Mouse (Mus musculus) lung, embryonic 14.5 days (tissue): ENCODE results near the gene Cpox. TPM values are rescaled to one million over a fixed set of nuclear protein-coding genes. Genes with fewer than 3 reads are reported as not detected.

Experiments
- ATAC-seq: fragments of 200-750 bp; cut with Nextera tagmentation; 2 replicates; pipeline ENCODE4 v1.8.0; 2017; ENCODE audit warnings: mild to moderate bottlenecking, moderate TSS enrichment, moderate library complexity; ENCODE audit not compliant: insufficient read depth
- DNase-seq: peaks from one replicate; pipeline ENCODE4 v3.0.0-alpha.2; 2015
- H3K27ac ChIP-seq: fragments of 300-500 bp; sonication (generic); 2 replicates; pipeline ENCODE4 v1.5.1; 2014; ENCODE audit warnings: low read depth, mild to moderate bottlenecking, moderate library complexity
- H3K27me3 ChIP-seq: fragments of 300-500 bp; sonication (generic); 2 replicates; pipeline ENCODE4 v1.6.1; 2014; ENCODE audit warnings: low read length, control low read depth; ENCODE audit not compliant: insufficient read depth
- H3K36me3 ChIP-seq: fragments of 300-500 bp; sonication (generic); 2 replicates; pipeline ENCODE4 v1.6.1; 2014; ENCODE audit warnings: control low read depth; ENCODE audit not compliant: insufficient read depth
- H3K4me1 ChIP-seq: fragments of 300-500 bp; sonication (generic); 2 replicates; pipeline ENCODE4 v1.6.1; 2014; ENCODE audit warnings: antibody characterized with exemption, control low read depth; ENCODE audit not compliant: insufficient read depth
- H3K4me2 ChIP-seq: fragments of 300-500 bp; sonication (generic); 2 replicates; pipeline ENCODE4 v1.6.1; 2014; ENCODE audit warnings: mild to moderate bottlenecking
- H3K4me3 ChIP-seq: fragments of 300-500 bp; sonication (generic); 2 replicates; pipeline ENCODE4 v1.5.1; 2014; ENCODE audit warnings: low read depth, low read length
- H3K9ac ChIP-seq: fragments of 300-500 bp; sonication (generic); 2 replicates; pipeline ENCODE4 v1.6.1; 2014
- H3K9me3 ChIP-seq: fragments of 300-500 bp; sonication (generic); 2 replicates; pipeline ENCODE4 v1.6.1; 2016; ENCODE audit warnings: low read depth, low read length, control low read depth
- CTCF ChIP-seq: IDR thresholded peaks from 2 replicates; pipeline ENCODE4 v1.5.1; 2016; ENCODE audit warnings: antibody characterized with exemption, low read depth
- WGBS: fragments of 180-500 bp; shearing (Covaris S2); extraction: QIAGEN DNeasy Blood & Tissue Kit; methylation state at CpG from one replicate; pipeline ENCODE4 v1.1.7; 2014; 5-methylcytosine and 5-hydroxymethylcytosine counted together
- polyA plus RNA-seq: library from polyadenylated mRNA; unstranded; fragments of >200 nt; fragmentation: Nextera tagmentation; extraction: Ambion mirVana; gene quantifications from 2 replicates; pipeline ENCODE4 v1.2.1, GENCODE M21; 2014

Cpox gene
- polyA plus RNA-seq, 1 experiment from 2014 or later = 23.7 TPM

- Histone ChIP-seq H3K27me3 (no peaks in the 10 kb centered on the region), H3K4me2 (peak overlapping the region; percentile 36; the same call in 1 of the 2 replicates), H3K9me3 (no peaks in the 10 kb centered on the region), H3K27ac (no peak overlapping the region), H3K4me3 (no peak overlapping the region), H3K4me1 (no peaks in the 10 kb centered on the region), H3K36me3 (peaks cover 6% of the 10 kb centered on the region; the same call in 1 of the 2 replicates), H3K9ac (no peak overlapping the region)
- 47% methylated on average over 20 of the region's 20 CpGs for WGBS
- DNase-seq = peak; percentile 43
- ATAC-seq = peak; percentile 56; the same call in 1 of the 2 replicates
- TF ChIP-seq CTCF = no peak
These were observed 15.8 kb downstream of the Cpox start for GRCm38 (mm10) chr16:58685548-58686537.

DNA sequence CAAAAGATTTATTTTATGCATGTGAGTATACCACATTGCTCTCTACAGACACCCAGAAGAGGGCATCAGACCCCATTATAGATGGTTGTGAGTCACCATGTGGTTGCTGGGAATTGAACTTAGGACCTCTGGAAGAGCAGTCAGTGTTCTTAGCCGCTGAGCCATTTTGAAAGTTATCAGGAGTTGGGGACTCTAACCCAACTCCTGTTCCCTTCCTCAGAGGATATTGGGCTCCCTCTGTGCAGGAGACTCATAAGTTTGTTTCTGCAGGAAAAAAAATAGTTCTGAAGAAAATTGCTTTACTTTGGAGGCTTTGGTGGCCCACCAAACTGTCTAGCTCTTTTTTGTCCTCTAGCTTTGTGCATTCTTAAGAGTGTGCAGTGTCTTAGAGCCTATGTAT, 18.4 kb downstream of the Cpox start:
- Histone ChIP-seq H3K4me3 (no peak overlapping the region), H3K4me1 (no peaks in the 10 kb centered on the region), H3K9ac (no peak overlapping the region), H3K36me3 (no peaks in the 10 kb centered on the region), H3K27ac (no peak overlapping the region), H3K9me3 (no peaks in the 10 kb centered on the region), H3K27me3 (no peaks in the 10 kb centered on the region), H3K4me2 (no peak overlapping the region)
- DNase-seq (no peak), ATAC-seq (no peak)
- no peak for TF ChIP-seq CTCF
- WGBS = 95% methylated on average over 1 of the region's 1 CpGs

GRCm38 (mm10) chr16:58689555-58690169, 19.6 kb downstream of the Cpox start:
- TF ChIP-seq CTCF = no peak
- H3K9me3 ChIP-seq = no peaks in the 10 kb centered on the region
- no peak overlapping the region for H3K9ac ChIP-seq
- no peaks in the 10 kb centered on the region for H3K4me1 ChIP-seq
- no peaks in the 10 kb centered on the region for H3K27me3 ChIP-seq
- WGBS = 73% methylated on average over 5 of the region's 5 CpGs
- DNase-seq = no peak
- no peak overlapping the region for H3K4me3 ChIP-seq
- no peaks in the 10 kb centered on the region for H3K36me3 ChIP-seq
- H3K27ac ChIP-seq = no peak overlapping the region
- no peak for ATAC-seq
- H3K4me2 ChIP-seq = no peak overlapping the region

- no peak for TF ChIP-seq CTCF
- H3K36me3 ChIP-seq = no peaks in the 10 kb centered on the region
- H3K27me3 ChIP-seq = no peaks in the 10 kb centered on the region
- ATAC-seq = no peak
- H3K4me2 ChIP-seq = no peak overlapping the region
- 84% methylated on average over 5 of the region's 5 CpGs for WGBS
- H3K9ac ChIP-seq = no peak overlapping the region
- no peak for DNase-seq
- no peak overlapping the region for H3K4me3 ChIP-seq
- no peak overlapping the region for H3K27ac ChIP-seq
- H3K4me1 ChIP-seq = no peaks in the 10 kb centered on the region
- no peaks in the 10 kb centered on the region for H3K9me3 ChIP-seq
These were observed 20.2 kb downstream of the Cpox start for GRCm38 (mm10) chr16:58690322-58690732.

DNA sequence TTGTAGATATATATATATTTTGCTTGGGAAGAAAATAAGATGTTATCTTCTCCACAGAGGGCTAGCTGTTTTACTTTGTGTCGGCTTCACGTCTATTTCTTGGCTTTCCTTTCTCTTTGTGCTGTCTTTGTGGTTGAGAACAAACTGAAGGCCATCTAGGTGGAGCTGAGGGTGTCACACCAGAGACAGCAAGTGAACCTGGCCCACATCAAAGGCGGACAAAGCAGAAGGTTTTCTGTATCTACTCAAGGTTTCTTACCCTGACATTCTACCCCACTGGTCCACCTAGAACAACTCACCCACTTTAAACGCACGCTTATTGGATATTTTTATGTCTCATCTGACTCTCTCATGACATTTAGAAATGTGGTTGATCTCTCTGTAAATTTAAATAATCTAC, 24.0 kb downstream of the Cpox start:
- WGBS = 84% methylated on average over 5 of the region's 5 CpGs
- no peak for TF ChIP-seq CTCF
- ATAC-seq (no peak), DNase-seq (no peak)
- H3K9ac ChIP-seq = no peak overlapping the region
- H3K4me1 ChIP-seq = no peaks in the 10 kb centered on the region
- H3K36me3 ChIP-seq = no peaks in the 10 kb centered on the region
- H3K4me3 ChIP-seq = no peak overlapping the region
- no peaks in the 10 kb centered on the region for H3K27me3 ChIP-seq
- H3K9me3 ChIP-seq = no peaks in the 10 kb centered on the region
- H3K27ac ChIP-seq = no peak overlapping the region
- no peak overlapping the region for H3K4me2 ChIP-seq

GRCm38 (mm10) chr16:58696796-58697195, 26.7 kb downstream of the Cpox start:
- no peak for TF ChIP-seq CTCF
- 89% methylated on average over 3 of the region's 3 CpGs for WGBS
- H3K4me3 ChIP-seq = no peak overlapping the region
- no peak overlapping the region for H3K9ac ChIP-seq
- H3K27ac ChIP-seq = no peak overlapping the region
- H3K4me1 ChIP-seq = no peaks in the 10 kb centered on the region
- ATAC-seq (no peak), DNase-seq (no peak)
- no peaks in the 10 kb centered on the region for H3K9me3 ChIP-seq
- H3K36me3 ChIP-seq = no peaks in the 10 kb centered on the region
- no peaks in the 10 kb centered on the region for H3K27me3 ChIP-seq
- H3K4me2 ChIP-seq = no peak overlapping the region

GRCm38 (mm10) chr16:58697261-58697660, 27.2 kb downstream of the Cpox start:
- no peaks in the 10 kb centered on the region for H3K36me3 ChIP-seq
- H3K9me3 ChIP-seq = no peaks in the 10 kb centered on the region
- ATAC-seq (no peak), DNase-seq (no peak)
- TF ChIP-seq CTCF = no peak
- no peaks in the 10 kb centered on the region for H3K27me3 ChIP-seq
- no peak overlapping the region for H3K4me3 ChIP-seq
- H3K27ac ChIP-seq = no peak overlapping the region
- no peak overlapping the region for H3K4me2 ChIP-seq
- no peaks in the 10 kb centered on the region for H3K4me1 ChIP-seq
- no peak overlapping the region for H3K9ac ChIP-seq
- 100% methylated on average over 1 of the region's 1 CpGs for WGBS
